Mouse (Mus musculus) liver, adult 2 months (tissue): ENCODE results near the gene Tmod1. TPM values are rescaled to one million over a fixed set of nuclear protein-coding genes. Genes with fewer than 3 reads are reported as not detected.

Experiments
- DNase-seq: peaks from one replicate; pipeline ENCODE4 v3.0.0-alpha.2; 2011; ENCODE audit warnings: low read depth, low spot score; ENCODE audit errors: extremely low read depth
- H3K27ac ChIP-seq: fragments of 200-500 bp; replicated peaks from 2 replicates; pipeline ENCODE4 v1.5.1; 2012; ENCODE audit warnings: low read depth, mild to moderate bottlenecking, control low read depth, inconsistent platforms, low read length; ENCODE audit not compliant: insufficient read depth
- H3K27me3 ChIP-seq: fragments of 200-500 bp; 2 replicates; pipeline ENCODE4 v1.6.1; 2012; ENCODE audit warnings: mild to moderate bottlenecking, moderate library complexity, low read length, inconsistent platforms; ENCODE audit not compliant: control insufficient read depth, insufficient read depth
- H3K36me3 ChIP-seq: fragments of 200-500 bp; 2 replicates; pipeline ENCODE4 v1.6.1; 2012; ENCODE audit warnings: low read length, inconsistent platforms; ENCODE audit not compliant: control insufficient read depth, insufficient read depth
- H3K4me1 ChIP-seq: fragments of 200-500 bp; 2 replicates; pipeline ENCODE4 v1.6.1; 2011; ENCODE audit warnings: low read length; ENCODE audit not compliant: control insufficient read depth, insufficient read depth
- H3K4me3 ChIP-seq: fragments of 200-500 bp; 2 replicates; pipeline ENCODE4 v1.5.1; 2011; ENCODE audit warnings: low read depth, mild to moderate bottlenecking, control low read depth, low read length, moderate library complexity; ENCODE audit not compliant: insufficient read depth
- H3K79me2 ChIP-seq: fragments of 200-500 bp; 2 replicates; pipeline ENCODE4 v1.6.1; 2012; ENCODE audit warnings: inconsistent platforms, mild to moderate bottlenecking, low read length, moderate library complexity; ENCODE audit not compliant: control insufficient read depth, insufficient read depth
- H3K9ac ChIP-seq: fragments of 200-500 bp; 2 replicates; pipeline ENCODE4 v1.6.1; 2012; ENCODE audit warnings: low read depth, mild to moderate bottlenecking, control low read depth, inconsistent platforms, low read length
- CTCF ChIP-seq: fragments of 200-500 bp; IDR thresholded peaks from 2 replicates; pipeline ENCODE4 v1.5.1; 2011; ENCODE audit warnings: low read depth, low read length, control low read depth
- POLR2A ChIP-seq: fragments of 200-500 bp; IDR thresholded peaks from 2 replicates; pipeline ENCODE4 v1.6.1; 2011; ENCODE audit warnings: low read length, control low read depth; ENCODE audit not compliant: insufficient read depth; ENCODE audit errors: extremely low read depth
- WGBS: fragments of 180-500 bp; shearing (Covaris S2); methylation state at CpG from one replicate; pipeline ENCODE4 v1.1.7; 2018; 5-methylcytosine and 5-hydroxymethylcytosine counted together
- polyA plus RNA-seq: library from polyadenylated mRNA; depleted of rRNA; stranded (reverse); fragments of >200 nt; gene quantifications from 2 replicates; pipeline ENCODE4 v1.2.3, GENCODE M21; 2012
- total RNA-seq: library from RNA; depleted of rRNA; stranded (reverse); fragments of >200 nt; gene quantifications from 2 replicates; pipeline ENCODE4 v1.2.3, GENCODE M21; 2014

Gene Tmod1
- total and polyA plus RNA-seq, 2 experiments = 0.09 TPM; not detected in 1

DNA sequence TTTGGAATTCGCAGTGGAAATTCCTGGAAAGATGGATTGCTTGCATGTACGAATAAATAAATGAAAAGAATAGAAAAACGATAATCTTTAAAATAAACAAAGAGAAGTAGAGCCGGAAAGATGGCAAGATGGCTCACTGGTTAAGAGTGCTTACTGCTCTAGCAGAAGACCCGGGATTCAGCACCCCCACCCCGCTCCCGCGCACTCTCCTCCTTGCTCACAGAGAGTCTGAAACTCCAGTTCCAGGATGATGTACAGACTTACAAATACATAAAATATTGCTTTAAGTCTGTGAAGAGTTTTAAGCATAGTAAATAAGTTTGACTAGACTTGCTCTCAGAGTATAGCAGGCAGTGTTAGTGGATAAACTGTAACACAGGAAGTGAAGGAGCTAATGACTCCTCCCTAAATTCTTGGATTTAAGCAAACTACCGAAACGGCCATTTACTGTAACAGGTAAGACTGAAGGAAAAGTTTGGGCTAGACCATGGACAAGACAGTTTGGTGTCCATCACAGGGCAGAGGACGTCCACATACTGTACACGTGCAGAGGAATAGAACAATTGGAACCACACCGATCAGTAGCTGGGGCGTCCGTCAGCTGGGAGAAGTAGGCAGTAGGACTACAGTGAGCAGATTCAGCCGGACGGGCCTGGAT is 99.0 kb downstream of the Tmod1 start:
- peak overlapping the region; percentile 84 for H3K9ac ChIP-seq
- H3K4me3 ChIP-seq = peak overlapping the region; percentile 82
- H3K4me1 ChIP-seq = peaks cover 5% of the 10 kb centered on the region
- peak overlapping the region; percentile 69 for H3K27ac ChIP-seq
- H3K36me3 ChIP-seq = peaks cover 15% of the 10 kb centered on the region
- H3K79me2 ChIP-seq = peaks cover 17% of the 10 kb centered on the region; the same call in 1 of the 2 replicates
- H3K27me3 ChIP-seq = no peaks in the 10 kb centered on the region
- WGBS = 4% methylated on average over 17 of the region's 17 CpGs
- TF ChIP-seq CTCF (no peak), POLR2A (no peak)
- DNase-seq = peak; percentile 67

DNA sequence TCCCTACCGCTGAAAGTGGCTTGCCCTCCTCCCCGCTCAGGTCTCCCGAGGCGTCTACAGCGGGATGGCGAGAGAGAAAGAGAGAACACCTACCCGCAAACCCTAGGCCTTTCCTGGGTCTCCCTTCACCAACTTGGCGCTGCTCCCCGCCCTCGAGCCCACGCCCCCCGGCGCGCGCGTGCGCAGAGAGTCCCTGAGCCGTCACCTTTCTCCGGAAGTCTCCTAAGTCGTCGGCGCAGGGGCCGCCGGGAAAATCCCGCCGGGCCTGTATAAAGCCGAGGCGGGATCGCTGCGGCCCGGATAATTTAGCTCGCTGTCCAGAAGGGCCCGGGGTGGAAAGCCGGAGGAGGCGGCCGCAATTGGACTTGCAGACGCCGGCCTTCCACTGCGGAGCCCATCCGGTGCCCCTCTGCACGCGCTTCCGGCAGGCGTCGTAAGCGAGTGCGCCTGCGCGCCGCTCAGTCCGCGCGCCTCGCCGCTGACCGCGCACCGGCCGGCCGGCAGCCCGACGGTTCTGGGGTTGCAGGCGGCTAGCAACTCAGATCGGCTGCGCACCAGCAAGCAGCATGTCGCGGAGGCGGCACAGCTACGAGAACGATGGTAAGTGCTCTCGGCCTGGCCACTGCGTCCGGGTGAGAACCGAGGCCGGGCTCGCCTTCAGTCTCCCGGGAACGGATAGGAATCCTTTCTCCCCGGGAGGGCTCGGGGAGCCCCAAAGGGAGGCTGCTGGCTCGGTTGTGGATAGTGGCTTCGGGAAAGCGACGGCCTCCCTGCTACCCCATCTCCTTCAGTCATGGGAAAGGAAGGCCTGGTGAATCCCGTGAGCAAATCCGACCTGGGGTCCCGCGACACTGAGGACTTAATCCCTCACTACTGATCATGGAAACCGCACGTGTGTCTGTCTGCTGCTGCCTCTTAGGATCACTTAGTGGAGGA is 99.8 kb downstream of the Tmod1 start, which contains the start of the genes Ncbp1 and Tstd2:
Gene Ncbp1 (plus strand): TSS at position 327 of the 936 bp plus-strand sequence.
Gene Tstd2 (minus strand): TSS at position 408 of the 936 bp plus-strand sequence.
- Histone ChIP-seq H3K36me3 (peaks cover 10% of the 10 kb centered on the region), H3K9ac (peak within 1 kb of the TSS; percentile 94), H3K27me3 (no peaks in the 10 kb centered on the region), H3K4me3 (peak within 1 kb of the TSS; percentile 82), H3K4me1 (peaks cover 5% of the 10 kb centered on the region), H3K27ac (peak within 1 kb of the TSS; percentile 84), H3K79me2 (peaks cover 19% of the 10 kb centered on the region; the same call in 1 of the 2 replicates)
- TF ChIP-seq CTCF = no peak
- TF ChIP-seq POLR2A = peak; percentile 60
- WGBS = under 1% methylated on average over 89 of the region's 90 CpGs
- peak; percentile 78 for DNase-seq

DNA sequence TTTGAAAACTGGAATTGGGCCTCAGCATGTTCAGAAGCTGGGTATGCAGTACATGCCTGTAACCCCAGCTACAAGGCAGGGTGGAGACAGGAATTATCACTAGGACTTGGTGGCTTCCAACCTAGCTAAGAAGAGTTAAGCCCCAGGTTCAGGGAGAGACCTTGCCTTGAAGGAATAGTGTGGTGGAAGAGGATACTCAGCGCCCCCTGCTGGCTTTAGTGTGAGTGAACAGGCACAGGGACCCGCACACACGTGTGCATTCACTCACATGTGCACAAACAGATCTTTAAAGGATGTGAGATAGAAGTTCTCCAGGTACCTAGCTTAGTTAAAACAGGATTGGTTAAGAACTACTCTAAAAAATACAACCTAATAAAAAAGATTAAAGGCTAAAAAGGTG is 105.6 kb downstream of the Tmod1 start:
- H3K36me3 ChIP-seq = peaks cover 17% of the 10 kb centered on the region
- 66% methylated on average over 3 of the region's 3 CpGs for WGBS
- DNase-seq = no peak
- H3K4me1 ChIP-seq = peaks cover 5% of the 10 kb centered on the region
- H3K9ac ChIP-seq = no peak overlapping the region
- no peak overlapping the region for H3K27ac ChIP-seq
- no peak for TF ChIP-seq POLR2A
- peak; percentile 54 for TF ChIP-seq CTCF
- no peaks in the 10 kb centered on the region for H3K27me3 ChIP-seq
- peaks cover 23% of the 10 kb centered on the region; the same call in 1 of the 2 replicates for H3K79me2 ChIP-seq
- no peak overlapping the region for H3K4me3 ChIP-seq

DNA sequence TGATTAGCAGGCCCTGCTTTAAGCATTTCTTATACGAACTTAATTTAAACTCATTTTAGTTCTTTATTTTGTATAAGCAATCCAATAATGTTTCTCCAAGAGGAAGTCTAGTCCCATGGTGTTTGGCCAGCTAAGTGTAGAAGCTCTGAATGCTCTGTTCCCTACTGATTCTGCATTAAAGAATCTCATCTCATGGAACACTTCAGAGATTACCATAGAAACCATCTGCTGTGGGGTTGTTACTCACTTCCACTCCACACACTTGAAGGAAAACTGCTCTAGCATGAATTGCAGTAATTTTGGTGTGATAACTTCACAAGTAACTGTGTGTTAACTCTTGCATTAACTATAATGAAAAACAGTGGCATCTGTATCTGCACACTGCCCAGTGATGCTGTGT is 108.1 kb downstream of the Tmod1 start:
- Histone ChIP-seq H3K4me1 (no peaks in the 10 kb centered on the region), H3K79me2 (peaks cover 11% of the 10 kb centered on the region; the same call in 1 of the 2 replicates), H3K27ac (no peak overlapping the region), H3K27me3 (no peaks in the 10 kb centered on the region), H3K36me3 (peaks cover 37% of the 10 kb centered on the region), H3K9ac (no peak overlapping the region), H3K4me3 (no peak overlapping the region)
- DNase-seq = no peak
- no peak for TF ChIP-seq POLR2A
- TF ChIP-seq CTCF = no peak
- WGBS = 89% methylated on average over 1 of the region's 1 CpGs

DNA sequence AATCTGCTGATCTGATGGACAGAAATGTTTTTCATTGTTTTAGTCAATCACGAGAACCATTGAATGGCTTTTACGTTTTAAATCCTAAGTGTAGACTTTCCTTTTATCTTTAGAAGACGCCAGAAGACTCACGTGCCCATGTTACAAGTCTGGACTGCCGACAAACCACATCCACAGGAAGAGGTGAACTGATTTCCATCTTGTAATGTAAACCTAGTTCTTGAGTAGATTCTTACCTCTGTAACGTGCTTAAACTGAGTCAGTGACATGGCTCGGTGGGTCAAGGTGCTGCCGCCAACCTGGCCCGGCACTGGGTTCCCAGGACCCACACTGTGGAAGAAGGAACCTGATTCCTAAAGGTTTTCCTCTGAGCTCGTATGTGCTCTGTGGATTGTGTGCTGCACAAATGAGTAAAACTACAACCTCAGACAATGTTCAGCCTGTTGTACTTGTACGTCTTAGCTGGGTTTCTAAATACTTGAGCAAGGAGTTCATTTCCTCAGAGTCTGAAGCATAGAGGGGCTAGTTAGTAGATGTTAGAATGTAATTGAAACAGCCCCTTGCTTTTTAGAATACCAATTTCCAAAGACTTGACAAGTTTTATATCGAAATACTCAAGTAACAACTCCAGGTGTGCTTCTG is 113.3 kb downstream of the Tmod1 start:
- Histone ChIP-seq H3K4me1 (no peaks in the 10 kb centered on the region), H3K27ac (no peak overlapping the region)
- 93% methylated on average over 12 of the region's 12 CpGs for WGBS

More for the DNA sequence above, 113.3 kb downstream of the Tmod1 start:
- Histone ChIP-seq H3K36me3 (peaks cover 61% of the 10 kb centered on the region), H3K9ac (no peak overlapping the region), H3K27me3 (no peaks in the 10 kb centered on the region), H3K4me3 (no peak overlapping the region), H3K79me2 (no peaks in the 10 kb centered on the region)
- no peak for DNase-seq
- TF ChIP-seq CTCF = no peak
- no peak for TF ChIP-seq POLR2A
